Mouse (Mus musculus): ENCODE data around the gene Strip2. TPM values are rescaled to one million over a fixed set of nuclear protein-coding genes. Genes with fewer than 3 reads are reported as not detected.

The Strip2 gene
- 0.09 TPM for polyA plus RNA-seq (2017; shearing (Covaris generic))

DNA sequence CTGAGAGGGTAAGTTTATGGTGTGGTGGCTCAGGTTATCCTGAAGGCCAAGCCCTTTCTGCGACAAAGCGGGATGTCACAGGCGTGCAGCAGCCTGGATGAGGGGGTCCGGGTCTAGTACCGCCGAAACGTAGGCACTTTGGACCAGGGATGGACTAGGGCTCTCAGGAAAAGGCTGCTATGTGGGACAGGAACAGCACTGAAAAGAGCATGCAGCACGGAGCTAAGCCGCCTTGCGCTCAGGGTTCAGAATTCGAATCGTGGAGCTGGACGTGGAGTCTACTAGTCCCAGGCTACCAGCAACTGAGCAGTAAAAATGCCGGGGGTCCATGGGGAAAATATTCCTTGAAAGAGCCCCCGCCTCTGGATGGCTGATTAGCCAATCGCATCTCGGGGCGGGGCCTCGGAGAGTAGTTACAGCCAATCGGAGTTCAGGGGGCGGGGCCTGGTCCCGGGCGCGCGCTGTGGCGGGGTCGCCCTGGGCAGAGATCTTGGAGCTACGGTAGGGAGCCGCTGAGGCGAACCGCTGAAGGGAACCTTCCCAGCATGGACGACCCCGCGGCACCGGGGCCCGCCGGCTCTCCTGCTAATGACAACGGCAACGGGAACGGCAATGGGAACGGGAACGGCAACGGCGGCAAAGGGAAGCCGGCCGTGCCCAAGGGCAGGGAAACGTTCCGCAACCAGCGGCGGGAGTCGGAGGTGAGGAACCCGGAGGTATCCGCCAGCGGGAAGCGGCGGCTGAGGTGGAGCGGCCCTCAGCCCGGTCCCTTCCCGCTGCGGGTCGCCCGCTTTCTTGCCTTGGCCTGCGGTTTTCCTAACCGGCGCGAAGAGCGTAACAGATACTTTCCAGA lies at the start of gene Strip2:
Gene Strip2 (plus strand): TSS at position 483 of the 853 bp plus-strand sequence.

Other genes with a start within 250 kb of the Strip2 start
- gene Tspan33, start 222.8 kb upstream of the Strip2 start, polyA plus RNA-seq (2017; shearing (Covaris generic)), result 0.15 TPM
- 0.76 TPM for gene Smo, start 181.5 kb upstream of the Strip2 start, polyA plus RNA-seq (2017; shearing (Covaris generic))
- 123 TPM for gene Ahcyl2, start 149.0 kb upstream of the Strip2 start, polyA plus RNA-seq (2017; shearing (Covaris generic))
- gene Nrf1, start 131.0 kb downstream of the Strip2 start, polyA plus RNA-seq (2017; shearing (Covaris generic)), result 111 TPM

Data from naive thymus-derived CD4-positive, alpha-beta T cell, adult 5 months (primary cell).